Mouse (Mus musculus) CH12.LX (cell line): ENCODE results near the gene Mrpl49. TPM values are rescaled to one million over a fixed set of nuclear protein-coding genes. Genes with fewer than 3 reads are reported as not detected.

Experiments
- DNase-seq: peaks from one replicate; pipeline ENCODE4 v3.0.0-alpha.2; 2013; ENCODE audit errors: extremely low read depth
- H3K27ac ChIP-seq: 2 replicates; pipeline ENCODE4 v1.5.1; 2012; ENCODE audit warnings: low read depth, mild to moderate bottlenecking, control low read depth, moderate library complexity; ENCODE audit not compliant: insufficient read depth
- H3K27me3 ChIP-seq: replicated peaks from 2 replicates; pipeline ENCODE3; 2012; ENCODE audit warnings: inconsistent platforms
- H3K36me3 ChIP-seq, 2 experiments: replicated peaks in 1 of 2; 2 replicates each; pipeline versions ENCODE3 to v1.6.1; 2012; ENCODE audit warnings: inconsistent platforms in 1 of 2, low read length in 1 of 2, mild to moderate bottlenecking in 1 of 2, mixed read lengths in 1 of 2, moderate library complexity in 1 of 2; ENCODE audit not compliant: control insufficient read depth in 1 of 2, insufficient read depth in 1 of 2
- H3K4me1 ChIP-seq, 2 experiments: 2 replicates each; pipeline ENCODE4 v1.6.1; 2012; ENCODE audit warnings: inconsistent platforms in 1 of 2, moderate library complexity in 1 of 2; ENCODE audit not compliant: insufficient read depth in 2 of 2, control insufficient read depth in 1 of 2
- H3K4me2 ChIP-seq: 2 replicates; pipeline ENCODE4 v1.6.1; 2012; ENCODE audit warnings: low read depth, mild to moderate bottlenecking, control low read depth; ENCODE audit not compliant: poor library complexity, insufficient read depth, severe bottlenecking
- H3K4me3 ChIP-seq, 3 experiments: fragments of 150-350 bp in 1 of 3; sonication (generic) in 1 of 3; replicated peaks in 1 of 3; 2 replicates each; pipeline versions ENCODE3 to v1.5.1; 2011 to 2012; ENCODE audit warnings: low read depth in 2 of 3, low read length in 2 of 3, mild to moderate bottlenecking in 2 of 3, moderate library complexity in 2 of 3, control low read depth in 1 of 3, improper control_type of control experiment in 1 of 3, inconsistent platforms in 1 of 3, mixed read lengths in 1 of 3; ENCODE audit not compliant: poor library complexity in 1 of 3
- H3K79me2 ChIP-seq: replicated peaks from 2 replicates; pipeline ENCODE4 v1.6.1; 2012; ENCODE audit warnings: mild to moderate bottlenecking, moderate library complexity; ENCODE audit not compliant: control insufficient read depth, poor library complexity, insufficient read depth, severe bottlenecking; ENCODE audit errors: extremely low read depth
- H3K9ac ChIP-seq: 2 replicates; pipeline ENCODE4 v1.6.1; 2012; ENCODE audit warnings: low read depth, mild to moderate bottlenecking, control low read depth, moderate library complexity; ENCODE audit not compliant: insufficient read depth
- H3K9me3 ChIP-seq: replicated peaks from 2 replicates; pipeline ENCODE3; 2012; ENCODE audit warnings: low read length, inconsistent platforms, mixed read lengths
- CTCF ChIP-seq, 2 experiments: IDR thresholded peaks in 1 of 2; conservative IDR thresholded peaks in 1 of 2; 2 replicates each; pipeline ENCODE4 v1.5.1; 2011 to 2012; ENCODE audit warnings: low read depth in 2 of 2, low read length in 2 of 2, improper control_type of control experiment in 1 of 2, inconsistent platforms in 1 of 2, mild to moderate bottlenecking in 1 of 2, moderate library complexity in 1 of 2
- E2F4 ChIP-seq: IDR thresholded peaks from 2 replicates; pipeline ENCODE4 v1.6.1; 2011; ENCODE audit warnings: low read depth, low read length, improper control_type of control experiment; ENCODE audit not compliant: insufficient replicate concordance
- ETS1 ChIP-seq: conservative IDR thresholded peaks from 2 replicates; pipeline ENCODE4 v1.6.1; 2012; ENCODE audit warnings: low read depth, mild to moderate bottlenecking, inconsistent platforms, low read length, improper control_type of control experiment, moderate library complexity
- IRF4 ChIP-seq: IDR thresholded peaks from 2 replicates; pipeline ENCODE4 v1.6.1; 2014; ENCODE audit warnings: low read depth, mild to moderate bottlenecking, inconsistent platforms, low read length, improper control_type of control experiment
- MAFK ChIP-seq: IDR thresholded peaks from 2 replicates; pipeline ENCODE4 v1.6.1; 2011; ENCODE audit warnings: low read length, improper control_type of control experiment; ENCODE audit not compliant: insufficient replicate concordance
- NRF1 ChIP-seq: IDR thresholded peaks from 2 replicates; pipeline ENCODE4 v1.6.1; 2014; ENCODE audit warnings: low read depth, mild to moderate bottlenecking, inconsistent platforms, low read length, improper control_type of control experiment, moderate library complexity
- PAX5 ChIP-seq: IDR thresholded peaks from 2 replicates; pipeline ENCODE4 v1.6.1; 2012; ENCODE audit warnings: low read length, inconsistent platforms, mixed read lengths
- POLR2AphosphoS2 ChIP-seq: IDR thresholded peaks from 2 replicates; pipeline ENCODE4 v1.6.1; 2011; ENCODE audit warnings: low read depth, low read length, improper control_type of control experiment
- RCOR1 ChIP-seq: conservative IDR thresholded peaks from 2 replicates; pipeline ENCODE4 v1.6.1; 2012; ENCODE audit warnings: low read depth, mild to moderate bottlenecking, inconsistent platforms, low read length, improper control_type of control experiment
- TBP ChIP-seq: conservative IDR thresholded peaks from 2 replicates; pipeline ENCODE4 v1.6.1; 2011; ENCODE audit warnings: low read depth, low read length, improper control_type of control experiment
- USF1 ChIP-seq: IDR thresholded peaks from 2 replicates; pipeline ENCODE4 v1.6.1; 2014; ENCODE audit warnings: low read depth, mild to moderate bottlenecking, inconsistent platforms, low read length, improper control_type of control experiment
- ZC3H11A ChIP-seq: IDR thresholded peaks from 2 replicates; pipeline ENCODE4 v1.6.1; 2012; ENCODE audit warnings: low read depth, mild to moderate bottlenecking, inconsistent platforms, low read length, improper control_type of control experiment
- ZMIZ1 ChIP-seq: IDR thresholded peaks from 2 replicates; pipeline ENCODE4 v1.6.1; 2012; ENCODE audit warnings: low read depth, mild to moderate bottlenecking, inconsistent platforms, low read length, improper control_type of control experiment
- ZNF384 ChIP-seq: IDR thresholded peaks from 2 replicates; pipeline ENCODE4 v1.6.1; 2012; ENCODE audit warnings: low read depth, low read length, improper control_type of control experiment, inconsistent platforms
- dilution Hi-C: fragments of 300-500 bp; cut with MboI; formaldehyde crosslinking; loops from 2 replicates; pipeline ENCODE4 v1.14.3; 2020; ENCODE audit warnings: low sequenced_read_pairs; ENCODE audit not compliant: extremely low pct_unique_long_range_greater_than_20kb, extremely low pct_ligation_motif_present
- in situ Hi-C: fragments of 300-500 bp; cut with MboI; formaldehyde crosslinking; loops from 3 replicates; pipeline ENCODE4 v1.14.3; 2019; ENCODE audit warnings: low sequenced_read_pairs, low pct_ligation_motif_present, low pct_unique_long_range_greater_than_20kb, mixed read lengths
- polyA plus RNA-seq: library from polyadenylated mRNA; unstranded; fragments of >175 nt; gene quantifications from 2 replicates; pipeline ENCODE4 v1.2.1, GENCODE M21; 2012; ENCODE audit warnings: low read depth; ENCODE audit not compliant: insufficient read length
- total RNA-seq, 2 experiments: library from RNA; depleted of rRNA; stranded (reverse); fragments of 300-350 nt in 1 of 2; fragments of >200 nt in 1 of 2; gene quantifications; 2 replicates each; pipeline ENCODE4 v1.2.3; 2012 to 2014

The Mrpl49 gene
- total and polyA plus RNA-seq, 3 experiments, result 37.4 to 66.6 (median 59.0) TPM

GRCm38 (mm10) chr19:6035966-6036585 is 21.5 kb downstream of the Mrpl49 start:
- Histone ChIP-seq H3K9ac (no peak overlapping the region), H3K4me2 (no peak overlapping the region), H3K79me2 (no peaks in the 10 kb centered on the region), H3K36me3 (no peaks in the 10 kb centered on the region), H3K27ac (no peak overlapping the region), H3K4me1 (peaks cover 0 to 3% of the 10 kb centered on the region in 2 experiments; a peak in 1 of 4 replicates)
- in situ Hi-C loops, result no loop called here
- DNase-seq, result no peak
- TF ChIP-seq IRF4 (no peak), E2F4 (no peak), MAFK (no peak), TBP (no peak), ETS1 (no peak), PAX5 (no peak), ZNF384 (no peak), USF1 (no peak), RCOR1 (no peak)
- TF ChIP-seq, all 38 proteins: peak for 0
- dilution Hi-C loops, result no loop called here
- H3K9me3 ChIP-seq, result no peaks in the 10 kb centered on the region
- H3K27me3 ChIP-seq, result no peaks in the 10 kb centered on the region
- H3K4me3 ChIP-seq, result no peak overlapping the region

GRCm38 (mm10) chr19:6030520-6031280 is 26.9 kb downstream of the Mrpl49 start:
- Histone ChIP-seq H3K4me1 (no peaks in the 10 kb centered on the region), H3K9me3 (no peaks in the 10 kb centered on the region), H3K27ac (no peak overlapping the region), H3K36me3 (no peaks in the 10 kb centered on the region), H3K4me3 (no peak overlapping the region), H3K27me3 (peaks cover 3% of the 10 kb centered on the region), H3K4me2 (no peak overlapping the region), H3K79me2 (no peaks in the 10 kb centered on the region), H3K9ac (no peak overlapping the region)
- no peak for DNase-seq
- dilution Hi-C loops, result no loop called here
- in situ Hi-C loops, result no loop called here
- TF ChIP-seq POLR2AphosphoS2 (no peak), ZMIZ1 (no peak), NRF1 (no peak), TBP (no peak), ZC3H11A (no peak), CTCF (conservative IDR thresholded peaks at IDR 0.05 in 1 of 2, IDR thresholded peaks at IDR 0.05 in 1 of 2; ENCODE audit: low read depth in 2 of 2, low read length in 2 of 2) (no peak)
